Mouse (Mus musculus): Measurements from ENCODE around the gene Aox2.

The Aox2 gene

GRCm38 (mm10) chr1:58401396-58401795, 123.3 kb downstream of the Aox2 start:
- no peak for ATAC-seq (ENCODE audit: low TSS enrichment)

DNA sequence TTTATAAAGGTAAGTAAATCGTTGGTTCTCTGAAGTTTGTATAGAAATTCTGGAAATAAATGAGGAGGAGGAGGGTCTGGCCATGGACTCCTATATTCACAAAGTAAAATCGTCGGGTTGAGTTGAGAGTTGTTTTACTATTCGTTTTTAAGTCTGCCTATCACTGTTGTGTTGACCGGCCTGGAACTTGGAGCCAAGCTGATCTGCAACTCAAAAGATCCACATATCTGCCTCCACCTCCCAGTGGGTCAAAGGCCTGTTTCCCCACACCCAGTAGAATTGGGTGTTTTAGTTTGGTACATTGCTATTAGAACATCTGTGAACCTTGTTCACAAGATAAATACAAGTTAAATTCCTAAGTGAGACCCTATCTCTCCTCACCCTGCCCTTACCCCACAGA, 125.6 kb downstream of the Aox2 start:
- no peak for ATAC-seq (ENCODE audit: low TSS enrichment)

DNA sequence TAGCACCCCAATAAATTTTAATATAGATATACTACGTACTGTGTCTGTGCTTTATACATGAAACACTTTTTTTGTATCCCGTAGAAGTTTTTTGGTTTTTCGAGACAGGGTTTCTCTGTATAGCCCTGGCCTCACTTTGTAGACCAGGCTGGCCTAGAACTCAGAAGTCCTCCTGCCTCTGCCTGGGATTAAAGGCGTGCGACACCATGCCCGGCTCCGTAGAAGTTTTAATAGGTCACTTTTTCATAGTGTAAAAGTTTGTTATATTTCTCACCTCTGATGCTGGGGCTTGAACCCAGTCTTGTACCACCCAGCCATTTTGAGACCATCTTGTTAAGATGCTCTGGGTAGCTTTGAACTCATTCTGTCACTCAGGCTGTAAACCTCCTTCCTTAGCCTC, 129.2 kb downstream of the Aox2 start:
- no peak for ATAC-seq (ENCODE audit: low TSS enrichment)

DNA sequence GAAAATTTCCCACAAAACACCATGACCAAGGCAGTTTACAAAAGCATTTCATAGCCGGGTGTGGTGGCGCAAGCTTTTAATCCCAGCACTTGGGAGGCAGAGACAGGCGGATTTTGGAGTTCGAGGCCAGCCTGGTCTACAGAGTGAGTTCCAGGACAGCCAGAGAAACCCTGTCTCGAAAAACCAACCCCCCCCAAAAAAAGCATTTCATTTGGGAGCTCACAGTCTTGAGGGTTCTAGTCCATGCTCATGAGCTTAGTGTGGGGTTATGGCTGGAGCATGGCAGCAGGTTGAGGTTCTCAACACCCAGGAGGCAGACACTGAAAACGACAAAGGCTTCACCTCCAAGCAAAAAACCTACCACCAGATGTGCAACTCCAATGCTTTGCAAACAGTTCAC, 130.0 kb downstream of the Aox2 start:
- ATAC-seq (ENCODE audit: low TSS enrichment) = no peak

- ATAC-seq (ENCODE audit: low TSS enrichment) = 0 out of 2 replicates have a peak, but pooled peaks have one; percentile 12
Measured at GRCm38 (mm10) chr1:58409553-58410197, 131.5 kb downstream of the Aox2 start.

DNA sequence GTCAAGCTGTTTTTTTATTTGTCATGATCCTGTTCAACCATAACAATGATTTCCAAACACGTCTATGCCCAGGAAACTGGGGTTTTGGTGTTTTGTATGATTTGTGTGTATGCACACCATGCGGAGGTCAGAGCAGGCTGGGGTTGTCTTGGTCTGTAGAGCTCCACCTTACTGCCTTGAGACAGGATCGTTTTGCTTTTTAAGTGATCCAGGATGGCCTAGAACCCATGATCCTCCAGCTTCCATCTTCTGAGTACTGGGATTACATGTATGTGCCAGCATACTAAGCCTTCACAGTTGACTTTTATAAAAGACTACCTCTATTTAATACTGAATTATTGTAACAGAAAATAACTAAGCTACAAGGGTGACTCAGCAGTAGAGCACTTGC, 132.1 kb downstream of the Aox2 start:
- peak; percentile 21; the same call in 1 of the 2 replicates for ATAC-seq (ENCODE audit: low TSS enrichment)

DNA sequence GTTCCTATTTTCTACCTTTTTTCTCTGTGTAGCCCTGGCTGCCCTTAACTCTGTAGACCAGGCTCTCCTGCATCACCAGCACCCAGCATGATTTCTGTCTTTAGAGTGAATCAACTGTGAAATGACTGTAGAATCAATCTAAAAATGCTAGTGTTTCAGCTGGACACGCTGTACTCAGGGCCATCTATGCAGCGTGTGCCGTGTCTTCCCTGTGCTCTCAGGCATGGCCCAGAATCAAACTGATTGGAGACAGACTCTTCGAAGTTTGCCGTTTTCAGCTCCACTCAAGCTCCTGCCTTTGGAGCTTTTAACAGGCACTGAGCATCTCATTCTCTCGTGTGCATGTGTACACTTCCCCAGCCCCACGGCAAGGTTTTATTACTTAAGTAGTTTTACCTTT, 132.7 kb downstream of the Aox2 start:
- ATAC-seq (ENCODE audit: low TSS enrichment) = 0 out of 2 replicates have a peak, but pooled peaks have one; percentile 1

- ATAC-seq (ENCODE audit: low TSS enrichment) = no peak
Measured at GRCm38 (mm10) chr1:58415442-58415841, 137.3 kb downstream of the Aox2 start.

- ATAC-seq (ENCODE audit: low TSS enrichment) = no peak
Measured at GRCm38 (mm10) chr1:58416048-58416447, 137.9 kb downstream of the Aox2 start.

DNA sequence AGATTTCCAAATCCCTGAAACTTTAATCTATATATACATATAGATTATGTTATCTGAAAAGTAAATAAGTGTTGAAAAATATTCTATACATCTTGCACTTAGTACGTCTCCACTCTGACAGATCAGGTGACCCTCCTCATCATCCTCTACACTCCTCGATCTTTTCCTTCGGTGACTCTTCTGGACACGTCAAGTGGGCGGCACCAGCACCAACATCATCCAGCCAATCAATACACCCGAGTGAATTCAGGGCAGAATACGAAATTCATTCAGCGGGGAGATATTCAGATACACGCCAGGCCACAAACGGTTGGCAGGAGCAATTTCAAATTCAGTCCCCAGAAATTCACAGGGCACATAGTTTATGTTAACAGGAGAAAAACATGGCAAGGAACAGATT, 141.9 kb downstream of the Aox2 start:
- ATAC-seq (ENCODE audit: low TSS enrichment) = no peak

- ATAC-seq (ENCODE audit: low TSS enrichment) = no peak
Measured at GRCm38 (mm10) chr1:58420961-58421360, 142.8 kb downstream of the Aox2 start.

DNA sequence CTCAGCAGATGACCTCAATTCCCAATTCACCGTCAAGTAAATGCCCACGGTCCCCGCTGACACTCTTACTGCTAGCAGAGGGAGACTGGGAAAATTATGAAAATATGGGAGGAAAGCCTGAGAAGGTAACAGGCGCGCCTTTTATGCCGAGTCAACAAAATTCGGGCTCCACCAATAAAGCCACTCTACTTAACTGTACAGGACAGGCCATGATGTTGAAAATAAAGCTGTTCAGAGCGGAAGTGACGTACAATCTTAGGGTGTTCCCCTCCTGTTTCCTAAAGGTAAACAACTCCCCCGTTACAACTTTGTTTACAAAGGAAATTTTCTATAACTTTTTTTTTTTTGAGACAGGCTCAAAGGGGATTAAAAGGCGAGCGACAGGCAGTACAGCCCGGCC, 144.8 kb downstream of the Aox2 start:
- peak; percentile 22; the same call in 1 of the 2 replicates for ATAC-seq (ENCODE audit: low TSS enrichment)

DNA sequence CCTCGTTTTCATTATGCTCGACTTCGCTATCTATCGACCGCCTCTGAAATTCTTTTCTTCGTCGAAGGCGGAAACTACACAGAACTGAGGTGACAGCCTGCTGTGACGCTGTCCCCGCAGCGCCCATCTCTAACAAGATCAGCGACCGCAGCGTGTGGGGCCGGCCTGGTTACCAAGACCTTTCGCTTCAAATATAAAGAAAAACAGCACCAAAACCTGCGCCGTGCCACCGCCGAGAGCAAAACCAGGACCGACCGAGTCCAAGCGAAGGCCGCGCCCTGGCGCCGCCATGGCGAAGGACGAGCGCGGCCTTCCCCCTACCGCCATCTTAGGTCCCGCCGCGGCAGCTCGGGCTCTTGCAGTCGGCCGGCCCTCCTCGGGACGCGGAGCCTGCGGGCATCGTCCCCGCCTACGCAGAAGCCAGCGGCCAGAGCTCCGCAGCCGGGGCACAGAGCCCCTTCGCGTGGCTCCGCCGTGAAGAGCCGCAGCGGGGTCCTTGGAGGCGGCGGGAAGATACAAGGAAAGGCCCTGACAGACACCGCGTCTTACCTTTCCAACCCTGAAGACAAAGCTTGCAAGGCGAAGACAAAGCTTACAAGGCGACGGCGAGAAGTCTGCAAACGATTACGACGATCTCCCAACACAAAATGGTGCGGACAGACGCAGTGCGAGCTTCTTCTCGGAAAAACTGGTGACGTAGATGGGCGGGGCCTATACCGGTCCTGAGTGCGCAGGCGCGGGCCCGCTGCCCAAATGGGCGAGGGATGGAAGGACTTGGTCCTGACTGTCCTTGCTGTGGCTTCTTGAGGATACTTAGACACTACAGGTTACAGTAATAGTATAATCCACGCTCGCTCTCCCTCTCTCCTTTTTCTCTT, 145.5 kb downstream of the Aox2 start, which contains the start of gene Clk1:
TSS of gene Clk1 (minus strand) at position 696 of the 878 bp plus-strand sequence.
- ATAC-seq (ENCODE audit: low TSS enrichment) = peak; percentile 91

GRCm38 (mm10) chr1:58424551-58424950, 146.4 kb downstream of the Aox2 start:
- no peak for ATAC-seq (ENCODE audit: low TSS enrichment)

Data from frontal cortex, adult (tissue).